Mouse (Mus musculus): ENCODE results near the gene Prss41. TPM values are rescaled to one million over a fixed set of nuclear protein-coding genes. Genes with fewer than 3 reads are reported as not detected.

The Prss41 gene
- polyA plus RNA-seq, 1 experiment from 2014 or later = 6.2 TPM

DNA sequence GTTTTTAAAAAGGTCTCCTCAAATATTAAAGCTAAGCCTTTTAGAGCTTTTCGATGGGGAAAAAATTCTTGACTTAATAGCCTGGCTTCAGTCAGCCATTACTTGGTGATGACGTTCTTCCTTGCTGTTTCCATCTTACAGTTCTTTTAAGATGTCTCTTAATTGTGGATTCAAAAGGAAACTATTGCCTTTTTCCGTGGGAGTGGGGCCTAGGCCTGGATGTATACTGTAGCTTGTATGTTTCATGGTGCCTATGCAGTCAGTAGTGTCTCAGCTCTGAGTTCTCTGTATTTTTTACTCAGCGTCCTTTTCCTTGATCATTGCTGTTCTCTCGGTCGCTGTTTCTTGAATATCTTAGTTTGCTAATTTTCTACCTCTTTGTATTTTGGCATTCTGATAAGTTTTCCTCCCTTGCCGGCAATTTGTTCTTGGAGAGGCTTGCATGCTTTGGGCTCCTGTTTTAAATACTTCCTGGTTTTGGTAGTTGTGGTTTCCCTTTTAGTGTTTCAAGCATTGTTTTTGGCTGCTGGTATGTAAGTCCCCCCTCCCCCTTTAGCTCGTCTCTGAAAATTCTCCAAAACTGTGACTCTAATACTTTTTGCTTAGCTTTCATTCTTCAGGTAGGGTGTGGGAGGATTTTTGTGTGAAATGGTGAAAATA is 39.4 kb downstream of the Prss41 start:
- ATAC-seq = no peak
- Histone ChIP-seq H3K27ac (ENCODE audit: low read depth, low read length) (peak overlapping the region; percentile 97; the same call in 1 of the 2 replicates), H3K9me3 (ENCODE audit: control insufficient read depth) (no peaks in the 10 kb centered on the region), H3K36me3 (ENCODE audit: control insufficient read depth, insufficient read depth) (peaks cover 18% of the 10 kb centered on the region), H3K4me1 (replicated peaks; ENCODE audit: control insufficient read depth, insufficient read depth, low read length) (peaks cover 6% of the 10 kb centered on the region; the same call in 1 of the 2 replicates), H3K4me2 (replicated peaks; ENCODE audit: low read depth) (peak overlapping the region; percentile 78), H3K4me3 (ENCODE audit: low read depth, low read length) (peak overlapping the region; percentile 93), H3K27me3 (replicated peaks; ENCODE audit: control insufficient read depth, insufficient read depth, low read length) (no peaks in the 10 kb centered on the region), H3K9ac (ENCODE audit: low read depth, low read length) (peak overlapping the region; percentile 93)
- no peak for TF ChIP-seq CTCF (IDR thresholded peaks at IDR 0.05; ENCODE audit: low read depth)
- under 1% methylated on average over 8 of the region's 8 CpGs for WGBS

DNA sequence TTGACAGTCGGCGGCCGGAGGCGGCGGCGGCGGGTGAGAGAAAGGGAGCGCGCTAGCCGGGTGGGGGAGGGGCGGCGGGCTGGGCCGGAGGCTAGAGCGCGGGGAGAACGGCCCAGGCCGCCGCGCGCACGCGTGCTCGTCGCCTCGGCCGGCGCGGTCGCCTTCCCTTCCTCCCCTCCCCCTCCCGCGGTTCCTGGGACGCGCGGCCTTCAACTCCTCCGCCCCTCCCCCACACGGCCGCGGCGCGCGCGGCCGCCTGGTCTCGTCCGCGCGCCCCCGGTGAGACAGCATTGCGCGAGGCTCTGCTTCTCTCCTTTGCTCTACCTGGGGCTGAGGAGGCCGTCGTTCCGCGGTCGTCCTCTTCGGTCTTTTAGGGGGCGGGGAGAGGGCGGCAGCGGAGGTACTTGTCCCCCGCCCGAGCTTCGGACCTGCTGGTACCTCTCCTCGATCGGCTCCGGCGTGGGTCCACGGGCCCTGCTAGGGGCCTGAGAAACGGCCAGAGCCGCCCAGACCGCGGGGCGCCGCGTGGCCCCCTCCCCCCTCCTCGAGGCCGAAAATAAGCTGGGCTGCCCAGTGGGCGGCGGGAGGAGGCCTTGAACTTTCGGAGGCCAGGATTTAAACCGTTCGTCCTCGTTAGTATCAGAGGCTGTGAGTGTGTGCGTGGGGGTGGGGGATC is 40.5 kb downstream of the Prss41 start:
- H3K4me2 ChIP-seq (replicated peaks; ENCODE audit: low read depth) = peak overlapping the region; percentile 78
- H3K27ac ChIP-seq (ENCODE audit: low read depth, low read length) = peak overlapping the region; percentile 97
- H3K36me3 ChIP-seq (ENCODE audit: control insufficient read depth, insufficient read depth) = peaks cover 7% of the 10 kb centered on the region
- no peak for TF ChIP-seq CTCF (IDR thresholded peaks at IDR 0.05; ENCODE audit: low read depth)
- H3K9me3 ChIP-seq (ENCODE audit: control insufficient read depth) = no peaks in the 10 kb centered on the region
- peak overlapping the region; percentile 93 for H3K9ac ChIP-seq (ENCODE audit: low read depth, low read length)
- 1% methylated on average over 56 of the region's 83 CpGs for WGBS
- H3K4me3 ChIP-seq (ENCODE audit: low read depth, low read length) = peak overlapping the region; percentile 93
- H3K4me1 ChIP-seq (replicated peaks; ENCODE audit: control insufficient read depth, insufficient read depth, low read length) = peaks cover 6% of the 10 kb centered on the region; the same call in 1 of the 2 replicates
- no peaks in the 10 kb centered on the region for H3K27me3 ChIP-seq (replicated peaks; ENCODE audit: control insufficient read depth, insufficient read depth, low read length)
- ATAC-seq = peak; percentile 58

DNA sequence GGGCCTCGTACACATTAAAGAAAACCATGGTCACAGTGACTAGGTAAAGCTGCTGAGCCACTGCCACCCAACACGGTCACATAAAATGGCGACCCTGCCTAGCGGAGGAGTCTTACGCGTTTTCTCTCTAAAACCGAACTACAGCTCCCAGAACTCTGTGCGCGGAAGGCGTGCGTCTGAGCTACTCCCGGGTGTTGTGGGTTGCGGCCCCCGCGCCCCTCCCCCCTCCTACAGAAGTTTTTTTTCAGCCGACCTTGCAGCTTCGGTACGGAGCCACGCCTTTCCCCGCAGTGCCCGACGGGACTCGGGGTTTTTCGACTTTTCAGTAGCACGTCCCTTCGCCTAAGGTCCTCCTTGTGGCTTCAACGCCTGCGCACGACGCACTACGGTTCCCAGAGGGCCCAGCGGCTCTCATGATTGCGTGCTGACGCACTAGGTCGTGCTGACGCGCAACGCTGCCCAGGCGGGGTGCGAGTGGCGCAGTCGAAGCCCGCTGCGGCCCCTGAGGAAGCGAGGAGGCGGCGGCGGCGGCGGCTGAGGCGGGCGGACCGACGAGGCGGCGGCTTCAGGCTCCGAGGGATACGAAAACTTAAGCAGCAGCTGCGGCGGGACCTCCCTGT is 41.1 kb downstream of the Prss41 start:
- under 1% methylated on average over 52 of the region's 60 CpGs for WGBS
- Histone ChIP-seq H3K4me1 (replicated peaks; ENCODE audit: control insufficient read depth, insufficient read depth, low read length) (peaks cover 6% of the 10 kb centered on the region; the same call in 1 of the 2 replicates), H3K4me3 (ENCODE audit: low read depth, low read length) (peak overlapping the region; percentile 93), H3K4me2 (replicated peaks; ENCODE audit: low read depth) (peak overlapping the region; percentile 78), H3K27ac (ENCODE audit: low read depth, low read length) (peak overlapping the region; percentile 97), H3K27me3 (replicated peaks; ENCODE audit: control insufficient read depth, insufficient read depth, low read length) (no peaks in the 10 kb centered on the region), H3K9ac (ENCODE audit: low read depth, low read length) (peak overlapping the region; percentile 93), H3K36me3 (ENCODE audit: control insufficient read depth, insufficient read depth) (peaks cover 7% of the 10 kb centered on the region), H3K9me3 (ENCODE audit: control insufficient read depth) (no peaks in the 10 kb centered on the region)
- 0 out of 2 replicates have a peak, but pooled peaks have one; percentile 6 for TF ChIP-seq CTCF (IDR thresholded peaks at IDR 0.05; ENCODE audit: low read depth)
- ATAC-seq = peak; percentile 98

DNA sequence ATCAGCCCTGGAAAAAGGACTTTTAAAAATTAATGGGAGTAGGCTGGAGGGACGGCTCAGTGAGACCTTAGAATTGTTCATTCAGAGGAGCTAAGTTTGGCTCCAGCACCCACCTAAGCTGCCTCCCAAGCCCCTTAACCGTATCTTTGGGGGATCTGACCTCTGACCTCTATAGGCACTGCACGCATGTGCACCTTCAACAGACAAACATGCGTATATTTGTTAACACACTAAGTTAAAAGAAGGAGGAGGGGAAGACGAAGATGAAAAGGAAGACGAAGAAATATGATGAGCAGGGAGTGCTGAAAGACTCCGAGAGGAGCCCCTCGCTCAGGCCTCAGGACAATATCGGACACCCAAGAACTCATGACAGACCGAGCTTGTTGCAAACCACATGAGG is 42.3 kb downstream of the Prss41 start:
- Histone ChIP-seq H3K4me3 (ENCODE audit: low read depth, low read length) (no peak overlapping the region), H3K9ac (ENCODE audit: low read depth, low read length) (no peak overlapping the region), H3K4me1 (replicated peaks; ENCODE audit: control insufficient read depth, insufficient read depth, low read length) (0 out of 2 replicates have a peak, but pooled peaks cover 6% of the 10 kb centered on the region), H3K36me3 (ENCODE audit: control insufficient read depth, insufficient read depth) (no peaks in the 10 kb centered on the region), H3K9me3 (ENCODE audit: control insufficient read depth) (no peaks in the 10 kb centered on the region), H3K27me3 (replicated peaks; ENCODE audit: control insufficient read depth, insufficient read depth, low read length) (no peaks in the 10 kb centered on the region), H3K4me2 (replicated peaks; ENCODE audit: low read depth) (no peak overlapping the region), H3K27ac (ENCODE audit: low read depth, low read length) (no peak overlapping the region)
- WGBS = 95% methylated on average over 10 of the region's 10 CpGs
- no peak for ATAC-seq
- no peak for TF ChIP-seq CTCF (IDR thresholded peaks at IDR 0.05; ENCODE audit: low read depth)

DNA sequence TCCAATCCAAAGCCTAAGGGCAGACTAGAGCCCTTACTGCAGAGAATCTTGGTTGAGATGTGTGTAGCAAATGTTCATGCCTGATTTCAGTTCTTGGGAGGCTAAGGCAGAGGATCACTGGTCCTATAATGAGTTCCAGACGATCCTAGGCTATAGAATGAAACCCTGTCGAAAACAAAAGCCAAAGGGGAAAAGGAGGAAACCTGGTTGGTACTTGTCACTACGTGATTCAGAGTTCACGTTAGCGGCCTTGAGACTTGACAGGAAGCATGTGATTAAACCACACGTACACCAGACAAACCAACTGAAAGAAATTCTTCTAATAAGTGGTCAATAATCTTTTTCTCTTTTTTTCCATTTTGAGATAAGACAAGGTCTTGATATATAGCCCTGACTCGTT is 46.7 kb downstream of the Prss41 start:
- Histone ChIP-seq H3K27me3 (replicated peaks; ENCODE audit: control insufficient read depth, insufficient read depth, low read length) (no peaks in the 10 kb centered on the region), H3K4me2 (replicated peaks; ENCODE audit: low read depth) (no peak overlapping the region), H3K4me3 (ENCODE audit: low read depth, low read length) (no peak overlapping the region), H3K9ac (ENCODE audit: low read depth, low read length) (no peak overlapping the region), H3K27ac (ENCODE audit: low read depth, low read length) (no peak overlapping the region), H3K4me1 (replicated peaks; ENCODE audit: control insufficient read depth, insufficient read depth, low read length) (no peaks in the 10 kb centered on the region), H3K9me3 (ENCODE audit: control insufficient read depth) (no peaks in the 10 kb centered on the region), H3K36me3 (ENCODE audit: control insufficient read depth, insufficient read depth) (no peaks in the 10 kb centered on the region)
- 70% methylated on average over 7 of the region's 7 CpGs for WGBS
- no peak for ATAC-seq
- no peak for TF ChIP-seq CTCF (IDR thresholded peaks at IDR 0.05; ENCODE audit: low read depth)

DNA sequence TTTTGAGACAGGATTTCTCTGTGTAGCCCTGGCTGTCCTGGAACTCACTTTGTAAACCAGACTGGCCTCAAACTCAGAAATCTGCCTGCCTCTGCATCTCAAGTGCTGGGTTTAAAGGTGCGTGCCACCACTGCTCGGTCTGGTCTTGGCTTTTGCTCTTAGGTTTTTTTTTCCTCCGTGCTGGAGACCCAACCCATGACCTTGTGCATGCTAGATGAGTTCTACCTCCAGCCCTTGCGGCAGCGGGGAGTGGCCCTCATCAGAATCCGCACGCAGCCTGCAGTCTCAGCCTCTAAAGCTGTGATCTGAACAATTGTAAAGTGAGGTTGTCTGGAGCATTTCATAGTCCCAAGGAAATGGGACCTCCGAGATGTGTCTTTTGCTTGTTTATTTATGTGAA is 48.6 kb downstream of the Prss41 start:
- no peak for ATAC-seq
- WGBS = 93% methylated on average over 8 of the region's 8 CpGs
- Histone ChIP-seq H3K9ac (ENCODE audit: low read depth, low read length) (no peak overlapping the region), H3K27me3 (replicated peaks; ENCODE audit: control insufficient read depth, insufficient read depth, low read length) (no peaks in the 10 kb centered on the region), H3K4me2 (replicated peaks; ENCODE audit: low read depth) (no peak overlapping the region), H3K4me3 (ENCODE audit: low read depth, low read length) (no peak overlapping the region), H3K9me3 (ENCODE audit: control insufficient read depth) (no peaks in the 10 kb centered on the region), H3K4me1 (replicated peaks; ENCODE audit: control insufficient read depth, insufficient read depth, low read length) (peaks cover 4% of the 10 kb centered on the region; the same call in 1 of the 2 replicates), H3K36me3 (ENCODE audit: control insufficient read depth, insufficient read depth) (no peaks in the 10 kb centered on the region), H3K27ac (ENCODE audit: low read depth, low read length) (no peak overlapping the region)
- TF ChIP-seq CTCF (IDR thresholded peaks at IDR 0.05; ENCODE audit: low read depth) = no peak

Data from intestine, postnatal 0 days (tissue).